Mouse (Mus musculus) thymus, adult 2 months (tissue): Measurements from ENCODE around the gene Smad3. TPM values are rescaled to one million over a fixed set of nuclear protein-coding genes. Genes with fewer than 3 reads are reported as not detected.

ENCODE experiments used
- DNase-seq: peaks from one replicate; pipeline ENCODE4 v3.0.0; 2021
- H3K27ac ChIP-seq: fragments of 200-500 bp; 2 replicates; pipeline ENCODE4 v1.5.1; 2012; ENCODE audit warnings: low read length, control low read depth; ENCODE audit not compliant: control insufficient read depth, insufficient read depth
- H3K27me3 ChIP-seq: fragments of 200-500 bp; 2 replicates; pipeline ENCODE4 v1.6.1; 2012; ENCODE audit warnings: mild to moderate bottlenecking, low read length, moderate library complexity, mixed read lengths; ENCODE audit not compliant: control insufficient read depth, insufficient read depth
- H3K36me3 ChIP-seq: fragments of 200-500 bp; 2 replicates; pipeline ENCODE4 v1.6.1; 2012; ENCODE audit warnings: mild to moderate bottlenecking, low read length, moderate library complexity; ENCODE audit not compliant: control insufficient read depth, insufficient read depth
- H3K4me1 ChIP-seq: fragments of 200-500 bp; replicated peaks from 2 replicates; pipeline ENCODE4 v1.6.1; 2012; ENCODE audit warnings: low read length; ENCODE audit not compliant: control insufficient read depth, insufficient read depth
- H3K4me3 ChIP-seq: fragments of 200-500 bp; 2 replicates; pipeline ENCODE4 v1.5.1; 2012; ENCODE audit warnings: mild to moderate bottlenecking, low read length, control low read depth, moderate library complexity; ENCODE audit not compliant: control insufficient read depth, insufficient read depth
- CTCF ChIP-seq: fragments of 200-500 bp; IDR thresholded peaks from 2 replicates; pipeline ENCODE4 v1.5.1; 2012; ENCODE audit warnings: mild to moderate bottlenecking, control low read depth, low read length, moderate library complexity, borderline replicate concordance; ENCODE audit not compliant: control insufficient read depth, poor library complexity, insufficient read depth; ENCODE audit errors: extremely low read depth
- POLR2A ChIP-seq: fragments of 200-500 bp; IDR thresholded peaks from 2 replicates; pipeline ENCODE4 v1.6.1; 2012; ENCODE audit warnings: mild to moderate bottlenecking, low read length, control low read depth, moderate library complexity; ENCODE audit not compliant: control insufficient read depth, poor library complexity, insufficient read depth; ENCODE audit errors: extremely low read depth
- WGBS: fragments of 180-500 bp; shearing (Covaris S2); methylation state at CpG from one replicate; pipeline ENCODE4 v1.1.7; 2018; 5-methylcytosine and 5-hydroxymethylcytosine counted together
- polyA plus RNA-seq: library from polyadenylated mRNA; depleted of rRNA; stranded (reverse); fragments of >200 nt; gene quantifications from 2 replicates; pipeline ENCODE4 v1.2.3, GENCODE M21; 2012

Smad3 gene
- polyA plus RNA-seq, 1 experiment = 63.4 TPM

- H3K27ac ChIP-seq = peak overlapping the region; percentile 94
- 2% methylated on average over 9 of the region's 9 CpGs for WGBS
- H3K4me1 ChIP-seq = peaks cover 94% of the 10 kb centered on the region
- H3K4me3 ChIP-seq = peak overlapping the region; percentile 6; the same call in 1 of the 2 replicates
- no peaks in the 10 kb centered on the region for H3K36me3 ChIP-seq
- peak; percentile 74 for DNase-seq
- H3K27me3 ChIP-seq = no peaks in the 10 kb centered on the region
- TF ChIP-seq CTCF (no peak), POLR2A (0 out of 2 replicates have a peak, but pooled peaks have one; percentile 23)
Observed at GRCm38 (mm10) chr9:63737426-63737931, 20.3 kb downstream of the Smad3 start.

- DNase-seq = no peak
- no peak overlapping the region for H3K4me3 ChIP-seq
- 27% methylated on average over 8 of the region's 8 CpGs for WGBS
- TF ChIP-seq CTCF (no peak), POLR2A (no peak)
- peaks cover 79% of the 10 kb centered on the region for H3K4me1 ChIP-seq
- no peaks in the 10 kb centered on the region for H3K36me3 ChIP-seq
- H3K27me3 ChIP-seq = no peaks in the 10 kb centered on the region
- H3K27ac ChIP-seq = no peak overlapping the region
Observed at GRCm38 (mm10) chr9:63734261-63734660, 23.5 kb downstream of the Smad3 start.

- no peaks in the 10 kb centered on the region for H3K27me3 ChIP-seq
- TF ChIP-seq CTCF (no peak), POLR2A (no peak)
- H3K27ac ChIP-seq = no peak overlapping the region
- no peak overlapping the region for H3K4me3 ChIP-seq
- H3K36me3 ChIP-seq = no peaks in the 10 kb centered on the region
- peaks cover 66% of the 10 kb centered on the region for H3K4me1 ChIP-seq
- no peak for DNase-seq
- 65% methylated on average over 7 of the region's 7 CpGs for WGBS
Observed at GRCm38 (mm10) chr9:63732700-63733099, 25.1 kb downstream of the Smad3 start.

- no peak overlapping the region for H3K27ac ChIP-seq
- H3K36me3 ChIP-seq = no peaks in the 10 kb centered on the region
- DNase-seq = no peak
- WGBS = 86% methylated on average over 9 of the region's 9 CpGs
- H3K27me3 ChIP-seq = no peaks in the 10 kb centered on the region
- H3K4me1 ChIP-seq = peaks cover 65% of the 10 kb centered on the region
- TF ChIP-seq CTCF = no peak
- TF ChIP-seq POLR2A = no peak
- H3K4me3 ChIP-seq = no peak overlapping the region
Observed at GRCm38 (mm10) chr9:63731114-63731828, 26.5 kb downstream of the Smad3 start.

GRCm38 (mm10) chr9:63728969-63729368 lies 28.8 kb downstream of the Smad3 start:
- Histone ChIP-seq H3K4me3 (no peak overlapping the region), H3K27me3 (no peaks in the 10 kb centered on the region), H3K27ac (no peak overlapping the region), H3K36me3 (no peaks in the 10 kb centered on the region), H3K4me1 (peaks cover 64% of the 10 kb centered on the region)
- TF ChIP-seq POLR2A = no peak
- TF ChIP-seq CTCF = no peak
- 95% methylated on average over 10 of the region's 10 CpGs for WGBS
- DNase-seq = no peak

GRCm38 (mm10) chr9:63727070-63727469 lies 30.7 kb downstream of the Smad3 start:
- TF ChIP-seq CTCF (no peak), POLR2A (no peak)
- 94% methylated on average over 6 of the region's 6 CpGs for WGBS
- no peak overlapping the region for H3K4me3 ChIP-seq
- no peaks in the 10 kb centered on the region for H3K36me3 ChIP-seq
- no peak for DNase-seq
- H3K4me1 ChIP-seq = peaks cover 63% of the 10 kb centered on the region
- no peak overlapping the region for H3K27ac ChIP-seq
- no peaks in the 10 kb centered on the region for H3K27me3 ChIP-seq
